Mouse (Mus musculus) E14TG2a.4 (cell line): ENCODE data around the gene F10.

Experiments
- CTCF ChIP-seq: conservative IDR thresholded peaks from 2 replicates; pipeline ENCODE4 v1.5.1; 2014; ENCODE audit warnings: low read length
- NANOG ChIP-seq: IDR thresholded peaks from 2 replicates; pipeline ENCODE4 v1.6.1; 2014; ENCODE audit warnings: borderline replicate concordance, low read length, mixed read lengths
- POU5F1 ChIP-seq: IDR thresholded peaks from 2 replicates; pipeline ENCODE4 v1.6.1; 2014; ENCODE audit warnings: low read length, borderline replicate concordance

DNA sequence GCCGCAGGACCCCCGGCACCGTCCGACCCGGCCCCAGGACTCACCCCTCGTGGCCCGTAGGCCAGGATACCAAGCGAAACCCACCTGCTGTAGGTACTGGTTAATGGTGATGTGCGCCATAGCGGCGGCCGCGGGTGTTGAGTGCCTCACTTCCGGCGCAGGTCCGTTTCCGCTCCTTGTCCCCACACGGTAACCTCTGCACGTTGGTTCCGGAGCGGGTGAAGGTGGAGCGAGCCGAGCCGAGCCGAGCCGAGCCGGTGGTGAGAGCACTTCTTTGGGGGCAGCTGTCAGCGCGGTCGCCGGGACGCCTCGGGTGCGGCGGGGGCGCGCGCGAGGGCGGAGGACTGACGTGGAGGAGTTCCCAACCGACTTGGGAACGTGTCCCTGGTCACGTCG lies 67.6 kb downstream of the F10 start:
- no peak for TF ChIP-seq CTCF
- no peak for TF ChIP-seq POU5F1
- no peak for TF ChIP-seq NANOG
